Mouse (Mus musculus) layer of hippocampus, postnatal 36 days (tissue): ENCODE measurements around the gene Csrp2. TPM values are rescaled to one million over a fixed set of nuclear protein-coding genes. Genes with fewer than 3 reads are reported as not detected.
A peak's percentile ranks its signal among the peaks of the same experiment; 100 is the strongest.

Experiments
- DNase-seq, 2 experiments: peaks; one replicate each; pipeline ENCODE4 v3.0.0; 2022
- total RNA-seq, 2 experiments: library from RNA; stranded (reverse); gene quantifications; 2 replicates each; pipeline ENCODE4 v1.2.3; 2021

The Csrp2 gene
- total RNA-seq, 2 experiments from 2014 or later: 24.7 to 26.1 TPM

DNA sequence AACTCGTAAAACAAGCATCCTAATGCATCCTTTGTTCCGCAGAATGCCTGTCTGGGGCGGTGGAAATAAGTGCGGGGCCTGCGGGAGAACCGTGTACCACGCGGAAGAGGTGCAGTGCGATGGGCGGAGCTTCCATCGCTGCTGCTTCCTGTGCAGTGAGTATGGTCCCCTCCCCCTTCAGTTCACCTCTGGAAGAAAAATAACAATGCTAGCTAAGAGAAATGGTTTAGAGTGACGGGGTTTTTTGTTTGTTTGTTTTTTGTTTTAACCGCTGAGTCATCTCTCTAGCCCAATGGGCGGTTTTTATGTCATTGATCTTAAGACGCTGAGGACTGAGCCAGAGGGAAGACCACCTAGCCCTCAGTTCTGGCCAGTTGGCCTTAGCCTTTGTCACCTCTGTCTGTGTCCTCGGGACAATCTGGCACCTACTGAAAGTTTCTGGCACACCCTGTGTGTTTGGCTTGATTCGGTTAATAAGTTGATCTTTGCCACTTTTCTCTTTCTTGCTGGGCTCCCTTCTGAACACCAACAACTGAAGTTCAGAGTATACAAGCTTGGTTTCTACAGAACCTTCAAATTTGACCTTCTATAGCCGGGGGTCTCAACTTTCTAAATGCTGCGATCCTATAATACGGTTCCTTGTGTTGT is 12.4 kb downstream of the Csrp2 start:
- no peak for DNase-seq

DNA sequence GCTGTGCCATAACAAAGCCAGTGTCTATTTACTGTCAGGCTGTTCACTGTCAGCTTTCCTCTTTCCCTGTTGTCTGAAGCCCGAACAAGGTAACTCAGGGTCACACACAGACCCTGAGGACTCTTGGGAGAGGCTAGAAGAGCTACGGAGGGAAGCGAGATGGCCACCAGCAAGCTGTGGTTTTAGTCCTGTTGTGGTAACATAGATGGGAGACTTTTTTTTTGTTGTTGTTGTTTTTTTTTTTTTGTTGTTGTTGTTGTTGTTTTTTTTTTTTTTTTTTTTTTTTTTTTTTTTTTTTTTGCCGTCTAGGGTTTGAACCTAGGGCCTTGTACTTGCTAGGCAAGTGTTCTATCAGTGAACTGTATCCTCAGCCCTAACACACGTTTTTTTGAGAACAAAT is 14.0 kb downstream of the Csrp2 start:
- no peak for DNase-seq

DNA sequence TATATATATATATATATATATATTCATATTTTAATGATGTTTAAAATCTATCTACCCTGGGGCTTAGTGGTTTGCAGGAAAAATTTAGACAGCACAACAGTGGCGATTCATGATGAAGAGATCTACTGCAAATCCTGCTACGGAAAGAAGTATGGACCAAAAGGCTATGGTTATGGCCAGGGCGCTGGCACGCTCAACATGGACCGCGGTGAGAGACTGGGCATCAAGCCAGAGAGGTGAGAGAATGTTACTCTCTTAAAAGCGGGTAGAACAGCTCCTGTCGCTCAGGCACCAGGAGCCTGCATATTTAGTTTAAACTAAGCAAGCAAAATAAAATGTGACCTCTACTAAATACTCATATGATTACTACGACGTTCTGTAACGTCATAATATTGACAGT is 15.5 kb downstream of the Csrp2 start:
- no peak for DNase-seq

DNA sequence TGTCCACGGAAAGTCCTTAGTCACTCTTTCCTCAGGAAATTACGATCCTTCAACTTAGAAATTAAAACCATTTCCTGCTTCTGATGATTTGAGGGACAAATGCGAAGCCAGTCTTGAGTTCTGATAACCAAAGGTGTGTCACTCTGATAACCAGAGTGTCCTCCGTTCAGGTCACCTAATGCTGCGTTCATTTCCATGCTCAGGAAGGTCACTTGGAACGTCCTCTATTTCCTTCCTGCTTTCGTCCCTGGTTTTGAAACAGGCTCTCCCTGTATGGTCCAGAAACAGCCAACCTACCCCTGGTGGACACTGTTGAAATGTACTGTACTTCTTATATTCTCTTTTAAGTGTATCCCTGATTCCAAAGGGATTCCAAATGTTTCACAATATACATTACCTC is 16.1 kb downstream of the Csrp2 start:
- no peak for DNase-seq

DNA sequence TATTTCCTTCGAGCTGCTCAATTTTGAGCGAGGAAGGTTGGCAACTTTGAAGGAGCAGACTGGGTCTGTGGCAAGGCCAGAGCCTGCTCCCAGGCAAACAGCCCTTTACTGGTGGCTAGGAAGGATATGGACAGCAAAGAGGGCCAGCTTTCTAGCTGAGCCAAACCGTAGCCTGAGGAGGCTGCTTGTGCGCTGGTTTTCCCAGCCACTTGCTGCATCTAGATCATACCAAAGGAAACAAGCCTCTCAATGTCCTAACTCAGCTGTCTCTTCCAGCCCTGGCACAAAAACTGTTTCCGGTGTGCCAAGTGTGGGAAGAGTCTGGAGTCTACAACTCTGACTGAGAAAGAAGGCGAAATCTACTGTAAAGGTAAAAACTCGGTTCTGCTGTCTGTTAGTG is 18.8 kb downstream of the Csrp2 start:
- DNase-seq: peak in 1 of 2 experiments; percentile 41

DNA sequence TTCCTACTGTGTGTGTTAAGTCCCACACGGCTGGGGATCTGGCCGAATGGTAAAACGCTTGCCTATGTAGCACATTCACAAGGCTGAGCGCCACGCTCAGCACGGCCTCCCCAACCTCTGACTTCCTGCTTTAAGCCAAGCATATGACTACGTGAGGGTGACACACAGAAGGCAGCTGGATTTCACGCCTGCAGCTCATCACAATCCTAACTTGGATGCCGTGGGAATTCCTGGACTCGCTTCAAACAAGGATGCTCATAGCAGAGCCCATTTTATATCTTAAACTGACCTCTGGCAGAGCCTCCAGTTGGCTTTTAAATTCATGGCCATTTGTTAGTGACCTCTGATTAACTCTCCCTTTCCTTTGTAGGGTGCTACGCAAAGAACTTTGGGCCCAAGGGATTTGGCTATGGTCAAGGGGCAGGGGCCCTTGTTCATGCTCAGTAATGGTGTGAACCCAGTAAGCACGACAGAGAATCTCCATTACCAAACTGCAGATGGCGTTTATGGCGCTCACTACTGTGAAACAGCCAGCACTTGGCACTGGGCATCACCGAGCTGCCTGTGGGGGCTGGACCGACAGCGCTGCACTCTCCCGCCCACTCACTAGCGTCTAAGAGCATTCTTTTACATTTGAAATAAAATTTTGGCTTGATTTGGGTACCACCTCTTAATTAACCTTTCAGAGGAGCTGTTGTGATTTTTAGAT is 19.4 kb downstream of the Csrp2 start:
- peak; percentile 67 to 71 for DNase-seq

DNA sequence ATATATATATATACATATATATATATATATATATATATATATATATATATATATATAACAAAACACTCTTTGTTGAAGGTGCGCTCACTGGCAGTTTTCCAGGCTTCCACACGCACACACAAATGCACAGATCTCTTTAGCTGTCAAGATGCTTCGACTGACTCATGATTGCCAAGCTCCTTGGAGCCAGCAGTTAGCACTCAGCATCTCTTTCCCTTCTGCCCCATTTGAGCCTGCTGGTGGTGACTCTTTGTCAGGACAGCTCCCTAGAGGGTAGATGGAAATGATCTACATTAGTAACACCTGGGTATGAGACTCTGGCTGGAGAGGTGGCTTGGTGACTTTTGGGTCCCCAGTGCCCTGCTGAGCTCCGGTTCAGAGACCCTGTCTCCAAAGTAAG is 20.1 kb downstream of the Csrp2 start:
- no peak for DNase-seq

DNA sequence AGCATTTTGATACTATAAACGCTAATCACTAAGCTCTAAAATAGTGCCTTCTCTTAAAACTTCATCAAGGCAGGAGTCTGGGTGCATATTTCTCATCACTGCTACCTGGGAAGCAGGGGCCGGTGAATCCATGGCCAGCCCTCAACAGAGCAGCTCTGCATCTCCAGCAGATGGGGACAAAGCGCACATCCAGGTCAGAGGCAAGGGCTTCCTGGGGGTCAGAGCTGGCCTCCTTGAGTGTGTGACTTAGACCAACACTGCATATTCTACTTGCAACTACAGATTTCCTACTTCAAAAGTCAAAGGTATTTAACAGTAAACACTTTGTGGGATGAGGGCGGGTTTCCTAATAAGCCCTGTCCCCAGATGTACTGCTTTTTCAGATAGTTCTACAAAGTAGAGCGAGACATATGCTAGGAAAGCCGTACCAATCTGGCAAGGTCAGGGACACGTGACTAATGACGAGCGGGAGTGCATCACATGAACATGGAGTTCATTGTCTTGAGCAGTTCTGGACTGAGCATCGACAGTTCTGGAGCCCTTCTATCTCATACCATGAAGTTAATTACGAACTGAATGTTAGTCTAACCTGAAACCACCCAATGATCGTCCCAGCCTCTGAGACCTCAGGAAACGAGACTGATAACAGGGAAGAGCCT is 21.3 kb downstream of the Csrp2 start:
- no peak for DNase-seq

DNA sequence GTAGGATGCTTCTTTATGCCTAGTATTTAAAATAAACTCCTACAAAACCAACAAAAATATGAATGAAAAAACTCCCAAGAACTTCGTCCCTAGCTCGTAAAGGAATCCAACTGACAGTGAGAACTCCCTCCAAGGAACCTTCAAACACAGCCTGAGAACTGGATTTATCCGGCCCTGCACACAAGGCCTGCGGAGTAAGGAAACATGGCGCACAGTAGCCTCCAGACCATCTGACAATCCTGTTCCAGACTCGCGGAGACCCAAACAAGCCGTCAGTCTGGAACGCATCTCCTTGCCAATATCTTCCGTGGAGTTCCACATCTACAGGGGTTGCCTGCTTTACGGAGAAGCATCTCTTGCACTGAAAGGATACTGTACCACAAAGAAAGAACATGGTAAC is 22.4 kb downstream of the Csrp2 start:
- DNase-seq: no peak

DNA sequence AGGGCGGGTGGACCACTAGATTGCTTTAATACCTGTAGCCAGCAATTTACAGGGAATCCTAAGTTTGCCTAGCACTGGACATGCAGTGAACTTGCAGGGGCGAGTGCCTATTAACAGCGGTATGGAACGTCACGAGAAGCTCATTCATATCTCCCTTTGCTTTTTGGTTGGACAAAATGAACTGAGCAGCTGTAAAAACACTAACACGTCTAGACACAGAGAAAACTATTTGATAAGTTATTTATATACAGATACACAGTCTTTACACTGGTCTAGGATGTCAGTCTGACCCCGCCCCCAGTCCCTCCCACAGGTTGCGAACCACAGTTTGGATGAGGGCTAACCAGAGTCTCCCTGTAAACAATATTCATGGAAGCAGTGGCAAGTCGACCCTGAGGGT is 23.2 kb downstream of the Csrp2 start:
- DNase-seq: no peak

DNA sequence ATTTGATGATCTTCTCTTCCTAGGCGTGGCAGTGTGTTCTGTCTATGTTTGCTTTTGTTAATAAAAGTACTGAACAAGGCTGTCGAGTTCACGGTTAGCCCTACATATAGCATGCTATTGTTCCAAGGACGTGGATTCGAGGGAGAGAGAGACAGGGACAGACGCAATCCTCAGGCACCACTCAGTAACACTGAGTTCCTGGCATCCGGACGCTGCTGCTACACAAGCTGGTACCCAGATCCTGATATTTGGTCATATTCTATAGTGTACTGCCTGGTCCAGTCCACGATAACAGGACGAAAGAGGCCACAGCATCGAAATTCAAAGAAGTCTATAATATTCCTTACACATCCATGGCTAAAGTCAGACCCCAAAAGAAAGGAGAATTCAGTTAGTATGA is 24.6 kb downstream of the Csrp2 start:
- DNase-seq: no peak

DNA sequence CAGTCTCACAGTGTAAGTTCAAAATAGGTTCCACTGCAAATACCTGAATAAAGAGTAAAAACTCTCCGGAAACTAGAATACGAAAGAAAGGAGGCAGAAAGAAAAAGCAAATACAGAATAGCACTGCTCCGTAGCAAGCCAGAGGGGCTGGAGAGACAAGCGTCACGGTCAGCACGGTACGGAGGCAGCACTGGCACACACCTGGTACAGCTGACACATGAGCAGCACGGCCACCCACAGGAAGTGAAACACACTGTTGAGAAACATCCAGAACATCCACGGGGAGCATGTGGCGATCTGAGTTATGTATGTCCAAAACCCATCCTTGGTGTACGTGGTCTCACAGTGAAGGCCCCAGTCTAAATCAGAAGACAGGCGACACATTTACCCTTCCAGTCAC is 26.4 kb downstream of the Csrp2 start:
- no peak for DNase-seq

DNA sequence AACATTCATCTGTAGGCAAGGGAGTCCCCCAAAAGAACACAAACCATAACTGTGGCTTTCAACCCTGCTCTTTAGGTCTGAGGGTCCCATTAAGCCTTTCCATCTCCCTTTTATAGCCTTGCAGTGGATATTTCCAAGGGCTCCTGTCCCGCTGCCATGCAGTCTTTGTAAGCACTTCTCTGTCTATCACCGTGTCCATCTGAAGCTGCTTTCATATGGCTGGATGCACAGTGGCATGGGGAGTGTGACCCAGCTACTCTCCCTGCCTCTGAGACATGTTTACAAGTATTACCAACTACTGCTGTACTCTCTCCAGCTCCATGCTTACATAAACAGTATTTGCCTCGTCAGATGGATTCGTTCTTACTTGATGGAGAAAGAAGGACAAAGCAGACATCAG is 28.0 kb downstream of the Csrp2 start:
- no peak for DNase-seq

DNA sequence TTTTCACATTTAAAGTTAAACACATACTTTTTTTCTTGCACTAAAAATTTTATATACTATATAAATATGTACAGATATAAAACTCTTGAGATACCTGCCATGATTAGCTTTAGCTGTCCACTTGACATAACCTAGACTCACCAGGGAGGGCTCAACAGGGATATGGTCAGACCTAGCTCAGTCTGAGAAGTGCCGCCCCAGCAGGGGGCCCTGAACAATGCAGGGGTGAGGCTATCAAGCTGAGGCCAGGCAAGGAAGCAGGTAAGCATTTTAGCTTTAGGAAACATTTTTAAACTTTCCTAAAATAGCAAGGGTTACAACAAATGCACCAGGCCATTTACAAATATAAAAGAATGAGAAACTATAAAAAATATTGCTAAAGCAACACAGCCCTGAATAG is 31.5 kb downstream of the Csrp2 start:
- no peak for DNase-seq

DNA sequence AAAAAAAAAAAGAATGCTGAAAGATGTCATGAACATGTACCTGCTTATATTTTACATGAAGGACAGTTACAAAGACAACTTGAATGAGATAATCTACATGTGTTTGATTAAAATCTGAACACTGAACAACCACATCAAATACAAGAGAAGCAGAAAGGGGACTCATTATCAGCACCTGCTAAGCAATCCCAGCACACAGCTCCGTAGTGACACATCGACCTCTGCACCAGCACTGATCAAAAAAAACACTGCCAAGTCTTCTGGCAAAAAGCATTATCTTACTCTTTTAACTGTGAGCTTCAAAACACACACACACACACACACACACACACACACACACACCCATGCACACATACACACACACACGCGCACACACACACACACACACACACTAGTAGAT is 32.2 kb downstream of the Csrp2 start:
- DNase-seq: no peak

DNA sequence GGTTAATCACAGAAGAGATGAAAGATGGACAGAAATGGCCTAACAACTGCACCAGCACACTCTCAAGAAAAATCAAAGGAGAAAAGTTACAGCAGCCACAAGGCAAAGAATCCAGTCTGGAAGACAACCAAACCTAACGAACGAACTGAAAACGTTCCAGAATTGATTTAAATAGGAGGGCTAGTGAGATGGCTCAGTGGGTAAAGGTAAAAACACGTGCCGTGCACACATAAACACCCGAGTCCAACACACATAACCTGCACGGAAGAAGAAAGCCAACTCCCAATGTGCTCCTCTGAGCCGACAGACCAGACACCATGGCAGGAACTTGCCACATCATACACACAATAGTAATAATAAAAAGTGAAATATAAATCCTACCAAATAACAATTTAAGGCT is 32.7 kb downstream of the Csrp2 start:
- DNase-seq: no peak

DNA sequence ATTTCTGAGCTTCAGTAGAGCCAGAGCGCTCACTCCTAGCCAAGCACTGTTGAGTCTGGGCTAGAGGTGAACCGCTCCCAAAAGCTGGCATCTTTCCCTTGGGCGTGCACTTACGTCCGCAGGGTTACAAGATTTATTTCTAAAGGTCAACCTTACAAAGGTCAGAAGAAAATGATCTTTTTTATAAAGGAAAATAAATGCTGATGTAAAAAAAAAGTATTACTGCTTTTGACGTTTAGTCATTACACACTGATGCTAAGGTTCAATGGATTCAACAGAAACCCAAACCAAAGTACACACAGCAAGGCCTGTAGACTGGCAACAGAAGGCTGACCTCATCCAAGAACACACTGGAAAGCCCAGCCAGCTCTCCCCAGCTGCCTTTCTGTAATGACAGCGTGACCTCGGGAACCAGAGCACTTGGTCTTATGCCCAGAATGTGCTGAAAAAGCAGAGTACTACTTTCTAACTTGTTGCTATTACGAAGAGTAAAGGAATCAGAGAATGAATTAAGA is 33.4 kb downstream of the Csrp2 start:
- peak; percentile 37 to 48 for DNase-seq

DNA sequence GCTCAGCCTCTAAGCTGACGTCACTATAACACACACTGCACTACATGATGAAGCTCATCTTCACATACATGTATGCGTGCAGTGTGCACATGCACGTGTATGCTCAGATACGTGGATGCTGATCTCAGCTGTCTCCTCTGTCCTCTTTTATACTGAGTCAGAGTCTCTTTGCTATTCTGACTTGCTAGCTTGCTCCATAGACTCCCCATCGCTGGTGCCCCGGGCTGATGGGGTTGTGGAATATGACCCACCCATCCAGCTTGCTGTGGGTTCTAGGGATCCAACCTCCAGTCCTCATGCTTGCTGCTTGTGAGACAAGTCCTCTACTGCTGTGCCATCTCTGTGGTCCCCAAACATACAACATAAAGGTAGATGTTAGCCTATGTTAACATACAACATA is 39.3 kb downstream of the Csrp2 start:
- DNase-seq: no peak

DNA sequence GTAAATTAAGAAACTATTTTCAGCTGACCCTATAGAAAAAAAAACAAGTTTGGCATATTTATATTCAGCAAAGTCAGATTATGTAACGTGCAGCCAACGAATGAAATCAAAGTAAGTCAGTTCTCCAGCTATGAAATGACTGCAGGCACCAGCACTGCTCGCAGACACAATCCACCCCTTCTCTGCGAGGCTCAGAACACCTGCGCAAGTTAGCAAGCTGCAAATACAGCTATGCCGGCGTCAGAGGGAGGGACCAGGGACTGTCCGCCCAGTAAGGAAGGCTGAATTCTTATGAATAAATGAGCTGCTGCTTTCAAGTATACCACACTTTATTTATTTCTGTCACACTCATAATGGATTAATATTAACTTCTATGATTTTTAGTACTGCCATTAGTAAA is 40.2 kb downstream of the Csrp2 start:
- no peak for DNase-seq

DNA sequence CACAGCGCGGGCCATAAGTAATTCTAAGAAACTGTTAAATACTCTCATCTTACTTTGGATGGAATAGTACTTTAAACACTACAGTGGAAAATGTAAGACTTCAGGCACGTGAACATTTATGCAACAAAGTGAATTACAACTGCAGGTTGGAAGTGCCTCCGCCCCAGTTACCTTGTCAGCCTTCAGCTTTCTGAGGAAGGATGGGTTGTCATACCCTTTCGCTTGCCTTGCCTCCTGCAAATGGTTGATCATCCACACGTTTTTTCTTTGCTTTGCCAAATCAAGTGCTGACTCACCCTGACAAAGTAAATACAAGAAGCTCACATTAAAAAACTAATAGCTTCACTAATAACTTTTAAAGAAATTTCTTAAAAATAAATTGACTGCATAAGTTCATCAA is 41.3 kb downstream of the Csrp2 start:
- DNase-seq: no peak

DNA sequence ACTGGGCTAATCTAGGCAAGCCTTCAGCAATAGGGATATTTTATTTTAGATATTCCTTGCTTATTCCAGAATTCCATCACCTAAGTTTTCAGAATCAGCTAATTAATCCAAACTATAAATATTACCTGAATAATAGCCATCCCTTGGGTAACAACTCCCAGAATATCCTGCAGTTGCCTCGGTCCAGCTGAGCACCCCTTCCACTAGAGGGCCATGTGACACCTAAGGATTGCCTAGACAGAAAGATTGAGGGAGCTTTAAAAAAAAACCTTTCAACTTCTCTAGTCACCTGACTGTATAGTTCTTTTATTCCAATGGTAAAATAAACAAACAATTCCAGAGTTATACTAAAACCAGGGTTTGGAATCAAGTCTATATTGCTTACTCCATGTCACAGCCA is 42.6 kb downstream of the Csrp2 start:
- DNase-seq: no peak

DNA sequence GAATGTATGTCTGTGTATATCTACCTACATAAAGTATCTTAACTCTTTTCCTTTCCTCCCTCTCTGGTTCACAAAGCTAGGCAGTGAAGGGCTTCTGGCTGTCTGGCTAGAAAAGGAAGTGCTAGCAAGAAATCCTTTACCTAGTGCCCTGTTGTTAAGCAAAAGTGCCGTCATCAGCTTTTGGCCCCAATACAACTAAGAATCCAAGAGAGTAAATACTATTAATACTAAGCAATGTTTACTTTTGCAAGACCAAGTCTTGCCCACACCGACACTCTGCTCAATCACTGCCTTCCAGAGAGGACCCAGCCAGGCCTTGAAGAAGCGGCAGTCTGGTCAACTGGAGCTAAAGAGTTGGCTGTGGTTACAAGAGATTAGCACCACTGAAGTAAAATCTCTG is 51.5 kb downstream of the Csrp2 start:
- DNase-seq: no peak

DNA sequence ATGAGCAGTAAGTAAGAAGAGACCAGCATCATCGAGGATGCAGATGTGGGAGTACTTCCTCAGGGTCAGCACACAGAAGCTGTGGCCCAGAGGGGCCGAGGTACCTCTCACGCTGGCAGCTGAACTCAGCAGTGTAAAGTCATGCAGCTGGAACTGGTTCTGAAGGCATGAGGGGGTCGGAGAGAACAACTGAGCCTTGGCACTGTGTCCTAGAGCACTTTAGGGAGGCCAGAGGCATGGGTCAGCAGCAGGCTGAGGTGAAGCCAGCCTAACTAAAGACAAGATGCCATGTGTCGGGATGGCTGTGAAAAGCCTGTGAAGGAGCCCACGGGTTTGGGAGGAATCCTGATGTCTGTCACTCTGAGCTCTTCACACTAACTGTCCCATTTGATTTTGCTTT is 51.9 kb downstream of the Csrp2 start:
- DNase-seq: no peak

DNA sequence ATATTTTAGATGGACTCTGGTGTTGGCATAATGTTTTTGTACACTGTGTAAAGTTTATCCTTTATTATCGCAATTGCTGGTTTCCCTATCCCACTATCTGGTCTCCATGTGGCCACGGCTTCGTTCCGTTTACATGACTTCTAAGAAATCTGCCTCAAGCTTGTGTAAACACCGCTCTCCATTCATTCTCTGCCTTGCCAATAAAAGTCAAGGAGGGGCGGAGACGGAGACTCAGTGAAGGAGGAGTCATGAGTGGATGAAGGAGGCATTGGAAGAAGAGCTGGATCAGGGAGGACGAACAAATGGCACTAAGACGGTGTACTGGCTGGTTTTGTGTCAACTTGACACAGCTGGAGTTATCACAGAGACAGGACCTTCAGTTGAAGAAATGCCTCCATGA is 52.4 kb downstream of the Csrp2 start:
- no peak for DNase-seq
